Mouse (Mus musculus) right cerebral cortex, adult 2 months (tissue): ENCODE results near the gene 4930430F08Rik.
"Not testable (repeated sequence)": the region's sequence is repeated elsewhere in the genome, so short reads cannot be mapped to it uniquely, and the experiment has no call there.

Experiments used
- DNase-seq, 2 experiments: peaks; one replicate each; pipeline ENCODE4 v3.0.0; 2021 to 2022; ENCODE audit warnings: low spot score in 2 of 2

Gene 4930430F08Rik

GRCm38 (mm10) chr10:100590323-100590722 is at the start of gene 4930430F08Rik, which contains the start of gene 1700017N19Rik:
4930430F08Rik (minus strand) TSS chr10:100590423.
1700017N19Rik (plus strand) TSS chr10:100590484.
- no peak for DNase-seq

DNA sequence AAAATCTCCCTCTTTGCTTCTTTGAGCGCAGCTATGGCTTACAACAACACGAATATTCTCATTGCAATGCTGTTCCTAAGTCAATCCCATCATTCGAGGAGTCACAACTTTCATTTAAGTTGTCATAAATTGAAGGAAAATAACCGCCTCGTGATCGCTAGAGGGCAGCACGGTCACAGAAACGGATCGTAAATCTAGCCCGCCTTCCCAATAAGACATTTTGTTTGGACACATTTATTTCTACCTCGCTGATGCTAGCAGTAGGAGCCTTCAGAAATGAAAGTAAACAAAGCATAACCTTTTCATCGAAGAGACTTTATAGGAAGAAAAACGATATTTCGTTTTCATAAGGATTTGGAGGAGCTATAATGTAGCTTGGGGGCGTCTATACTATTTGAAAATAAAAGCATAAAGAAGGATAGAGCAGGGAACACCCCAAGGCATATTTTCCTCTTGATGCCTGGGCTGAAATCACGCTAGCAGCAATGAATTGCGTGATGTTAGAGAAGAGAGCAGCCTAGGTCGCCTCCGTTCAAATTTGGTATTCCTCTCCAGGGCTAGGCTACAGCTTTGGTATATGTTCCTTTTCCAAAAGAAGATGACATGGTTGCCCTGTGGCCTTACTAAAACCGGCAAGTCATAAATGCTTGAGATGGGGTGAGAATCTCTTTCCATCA is 39.7 kb upstream of the 4930430F08Rik start:
- DNase-seq = peak; percentile 73 to 74

DNA sequence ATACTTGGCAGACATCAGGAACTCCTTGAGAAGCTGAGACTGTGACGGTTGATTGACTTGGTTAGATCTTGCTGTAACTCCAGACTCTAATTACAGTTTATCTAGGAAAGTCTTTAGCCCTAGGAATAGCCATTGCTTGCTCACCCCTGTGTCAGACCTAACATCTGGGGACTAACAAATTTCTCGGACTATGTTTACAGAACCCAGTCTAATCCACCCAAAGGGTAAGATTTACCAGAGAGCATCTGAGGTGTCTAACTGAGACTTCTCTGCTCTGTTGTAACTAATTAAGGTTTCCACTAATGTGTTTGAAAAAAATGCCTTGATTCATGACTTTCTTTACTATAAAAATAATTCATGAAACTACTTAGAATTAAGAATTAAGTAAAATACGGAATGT is 32.3 kb upstream of the 4930430F08Rik start:
- no peak for DNase-seq

- no peak for DNase-seq
Measured at GRCm38 (mm10) chr10:100620040-100620439, 29.8 kb upstream of the 4930430F08Rik start.

- no peak for DNase-seq
Measured at GRCm38 (mm10) chr10:100619474-100619873, 29.3 kb upstream of the 4930430F08Rik start.

- DNase-seq = no peak
Measured at GRCm38 (mm10) chr10:100617233-100617903, 27.1 kb upstream of the 4930430F08Rik start.

DNA sequence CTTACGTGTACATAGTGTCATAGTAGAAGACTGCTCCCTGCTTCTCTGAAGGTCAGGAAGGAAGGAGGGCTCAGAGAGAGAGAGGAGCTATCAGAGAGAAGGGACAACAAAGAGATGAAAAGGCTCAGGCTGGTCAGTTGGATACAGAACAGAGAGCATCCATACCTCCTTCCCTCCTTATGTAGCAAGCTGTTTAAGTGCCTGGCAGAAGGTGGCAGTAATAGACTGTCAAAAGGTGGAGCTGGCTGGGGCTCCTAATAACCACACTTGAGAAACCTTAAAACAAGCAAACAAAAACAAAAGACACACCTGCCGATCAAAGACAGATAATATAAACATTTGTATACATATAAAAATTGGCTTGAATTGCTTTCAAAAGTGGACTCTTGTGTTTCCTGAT is 14.0 kb upstream of the 4930430F08Rik start:
- DNase-seq = peak in 1 of 2 experiments; percentile 20

DNA sequence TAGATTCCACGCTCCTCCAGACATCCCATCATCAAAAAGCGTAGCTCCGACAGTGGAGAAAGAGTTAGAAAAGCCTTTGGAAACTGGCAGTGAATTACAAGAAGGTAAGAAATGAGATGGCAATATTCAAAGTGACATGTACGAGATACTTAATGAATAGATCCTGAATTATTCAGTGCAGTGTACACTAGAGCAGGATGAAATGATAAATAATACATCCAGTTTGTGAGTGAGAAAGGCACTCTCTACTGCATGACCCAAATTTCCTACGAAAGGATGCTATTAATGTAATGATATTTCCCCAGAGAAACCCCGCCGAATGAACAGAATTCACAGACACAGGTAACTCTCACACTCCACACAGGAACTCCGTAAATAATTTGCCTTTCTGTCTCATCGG is 13.3 kb upstream of the 4930430F08Rik start:
- DNase-seq = no peak

DNA sequence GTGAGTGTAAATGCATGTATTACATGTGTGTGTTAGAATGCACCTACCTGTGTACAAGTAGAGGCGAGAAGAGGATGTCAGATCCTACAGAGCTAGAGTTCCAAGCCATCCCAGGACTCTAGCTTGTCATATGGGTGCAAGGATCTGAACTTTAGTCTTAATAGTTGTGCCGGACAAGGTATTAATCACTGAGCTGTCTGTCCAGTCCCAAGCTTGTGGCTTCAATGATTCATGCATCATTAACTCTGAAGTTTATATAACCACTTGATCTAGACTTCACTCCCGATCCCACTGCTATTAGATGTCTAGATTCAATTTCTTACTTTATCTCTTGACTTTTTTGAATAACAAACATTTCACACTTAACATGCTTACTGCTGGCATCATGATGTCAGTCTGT is 8.1 kb upstream of the 4930430F08Rik start:
- no peak for DNase-seq

- DNase-seq = peak; percentile 93 to 94
Measured at GRCm38 (mm10) chr10:100588932-100589388, 1.3 kb downstream of the 4930430F08Rik start.

GRCm38 (mm10) chr10:100588524-100588923 is 1.7 kb downstream of the 4930430F08Rik start:
- no peak for DNase-seq

DNA sequence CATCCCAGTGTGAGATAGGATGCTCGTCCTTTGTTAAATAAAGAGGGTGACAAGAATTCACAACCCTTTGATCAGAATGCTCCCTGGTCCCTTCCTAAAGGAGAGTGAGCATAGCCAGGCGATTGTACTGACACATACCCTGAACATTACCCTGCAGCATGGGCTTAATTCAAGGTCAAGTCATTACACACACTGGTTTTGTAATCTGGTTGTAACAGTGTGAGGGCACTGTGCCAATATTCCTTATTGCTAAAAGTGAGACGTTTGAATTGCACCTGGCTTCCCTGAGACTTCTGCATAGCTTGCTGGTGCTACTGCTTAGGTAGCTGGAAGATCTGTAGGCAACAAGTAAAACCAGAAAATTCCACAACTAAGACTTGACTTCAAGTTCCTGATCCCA is 6.0 kb downstream of the 4930430F08Rik start:
- no peak for DNase-seq

DNA sequence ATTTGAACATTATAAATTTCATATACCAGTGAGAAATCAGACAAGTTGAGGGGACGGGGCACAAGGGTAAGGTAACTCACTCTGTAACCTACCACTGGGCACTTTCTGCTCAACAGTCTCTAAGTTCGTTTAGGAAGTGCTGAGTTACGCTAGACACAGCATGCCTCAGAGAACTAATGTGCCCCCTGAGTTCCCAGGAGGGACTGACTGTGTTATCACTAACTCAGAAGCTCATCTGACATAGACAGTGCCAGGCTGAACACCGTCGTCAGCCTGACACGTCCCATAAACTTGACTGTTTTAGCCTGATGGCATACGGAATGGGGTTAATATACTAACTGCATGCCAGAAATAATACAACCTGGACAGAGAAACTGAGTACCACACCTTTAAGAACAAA is 14.9 kb downstream of the 4930430F08Rik start:
- DNase-seq = no peak

DNA sequence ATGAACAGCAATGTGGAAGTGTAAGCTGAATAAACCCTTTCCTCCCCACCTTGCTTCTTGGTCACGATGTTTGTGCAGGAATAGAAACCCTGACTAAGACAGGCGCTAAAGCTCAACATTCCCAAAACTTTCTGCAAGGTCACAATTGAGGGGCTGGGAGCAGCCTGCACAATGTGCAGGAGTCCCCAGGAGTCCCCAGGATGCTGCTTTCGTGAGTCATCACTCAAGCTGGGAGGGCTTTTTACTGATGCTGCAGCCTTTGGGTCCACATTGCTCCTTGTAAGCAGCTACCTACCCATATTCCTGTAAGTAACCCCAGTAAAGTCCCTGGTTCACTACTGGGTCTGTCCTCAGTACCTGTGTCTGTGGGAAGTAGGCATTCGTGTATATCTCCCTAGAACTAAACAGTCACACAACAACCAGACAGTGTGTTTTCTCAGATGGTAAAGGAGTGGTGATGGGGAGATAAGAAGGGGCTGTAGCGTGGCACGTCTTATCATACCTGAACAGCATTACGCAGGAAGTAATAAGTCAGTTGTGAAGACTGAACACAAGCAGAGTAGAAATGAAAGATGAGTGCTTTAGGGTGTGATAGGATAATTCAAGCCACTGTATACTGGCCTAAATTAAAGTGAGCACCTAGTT is 15.6 kb downstream of the 4930430F08Rik start:
- no peak for DNase-seq

DNA sequence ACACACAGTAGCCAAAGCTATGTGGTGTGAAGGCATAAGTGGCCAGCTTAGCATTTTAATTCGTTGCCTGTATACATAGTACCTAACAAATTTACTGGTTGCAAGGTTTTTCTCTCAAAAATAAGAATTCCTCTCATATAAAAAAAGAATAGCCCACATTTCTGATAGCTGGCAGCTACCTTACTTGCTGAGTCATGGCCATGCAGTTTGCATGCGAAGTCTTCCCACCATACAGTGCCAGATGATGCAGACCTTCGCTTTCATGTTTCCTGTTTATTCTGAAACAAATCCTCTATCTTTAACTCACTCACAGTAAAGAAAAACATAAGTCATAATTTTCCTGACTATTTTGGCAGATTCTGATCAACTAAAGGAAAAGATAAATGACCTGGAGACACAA is 18.5 kb downstream of the 4930430F08Rik start:
- DNase-seq = no peak

DNA sequence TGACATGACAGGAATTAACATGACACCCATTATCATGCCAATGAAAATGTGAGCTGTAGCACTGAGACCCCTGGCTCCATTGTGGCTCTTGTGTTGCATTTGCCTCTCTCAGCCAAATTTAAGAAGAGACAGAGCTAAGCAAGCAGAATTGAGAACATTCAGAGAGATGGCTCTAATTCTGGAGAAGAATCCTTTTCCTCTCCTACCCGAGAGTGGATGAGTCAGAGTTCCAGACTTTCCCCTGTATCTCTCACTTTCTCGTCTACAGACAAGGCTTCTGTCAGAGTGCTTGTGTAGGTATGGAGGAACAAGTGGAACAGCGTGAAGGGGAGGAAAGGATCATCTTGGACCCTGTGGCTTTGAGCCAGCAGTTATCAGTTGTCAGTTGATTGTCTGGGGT is 26.1 kb downstream of the 4930430F08Rik start:
- no peak for DNase-seq

- not testable (repeated sequence) for DNase-seq
Measured at GRCm38 (mm10) chr10:100560194-100560883, 29.9 kb downstream of the 4930430F08Rik start.

DNA sequence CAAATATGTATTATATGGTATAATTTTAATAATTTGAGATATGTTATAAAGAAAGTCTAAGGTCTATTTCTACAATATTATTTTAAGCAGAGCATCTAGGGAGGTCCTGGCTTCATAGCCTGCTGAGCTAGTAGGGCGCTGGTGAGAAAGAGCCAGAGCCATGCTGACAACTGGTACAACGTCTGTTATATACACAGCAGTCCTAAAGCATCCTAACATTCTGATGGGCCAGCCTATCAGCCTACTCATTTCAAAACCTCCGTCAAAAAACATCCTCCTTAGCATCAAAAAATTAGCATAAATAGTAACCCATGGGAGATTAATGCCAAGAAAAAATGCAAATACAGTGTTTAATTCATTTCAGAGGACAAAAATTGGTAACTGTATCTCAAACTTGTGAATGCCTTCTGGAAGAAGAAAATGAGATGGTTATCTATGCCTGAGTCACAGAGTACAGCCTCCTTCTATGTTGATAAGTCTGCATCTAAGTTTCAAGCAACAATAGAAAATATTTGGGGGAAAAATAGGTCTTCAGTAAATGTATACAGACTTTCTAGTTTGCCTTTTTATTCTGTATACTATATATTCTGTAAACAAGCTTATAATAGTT is 33.6 kb downstream of the 4930430F08Rik start:
- DNase-seq = no peak

GRCm38 (mm10) chr10:100524499-100525390 is 65.5 kb downstream of the 4930430F08Rik start:
- no peak for DNase-seq

DNA sequence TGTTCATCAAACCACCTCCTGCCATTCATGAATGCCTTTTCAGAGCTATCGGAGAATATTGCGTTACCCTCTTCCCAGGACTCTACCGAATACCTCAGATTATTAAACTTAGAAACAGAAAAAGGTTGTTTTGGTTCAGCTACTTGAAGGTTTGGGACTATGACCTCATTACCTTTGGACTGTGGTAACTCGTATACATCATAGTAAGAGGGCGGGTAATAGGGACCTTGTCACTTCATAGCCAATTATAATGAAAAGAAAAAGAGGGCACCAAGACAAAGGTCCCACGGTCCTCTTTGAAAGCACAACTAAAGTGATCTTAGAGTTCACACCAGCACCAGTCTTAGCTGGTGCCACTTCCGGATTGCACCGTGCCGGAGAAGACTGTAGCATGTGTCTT is 67.9 kb downstream of the 4930430F08Rik start:
- no peak for DNase-seq
